Mouse (Mus musculus): ENCODE measurements at regions not wholly inside any gene's neighbourhood (a gene's known extent, or its start where the extent isn't known, plus 50 kb on each side); places are given as distances from the start of the nearest gene placed in this dataset.

DNA sequence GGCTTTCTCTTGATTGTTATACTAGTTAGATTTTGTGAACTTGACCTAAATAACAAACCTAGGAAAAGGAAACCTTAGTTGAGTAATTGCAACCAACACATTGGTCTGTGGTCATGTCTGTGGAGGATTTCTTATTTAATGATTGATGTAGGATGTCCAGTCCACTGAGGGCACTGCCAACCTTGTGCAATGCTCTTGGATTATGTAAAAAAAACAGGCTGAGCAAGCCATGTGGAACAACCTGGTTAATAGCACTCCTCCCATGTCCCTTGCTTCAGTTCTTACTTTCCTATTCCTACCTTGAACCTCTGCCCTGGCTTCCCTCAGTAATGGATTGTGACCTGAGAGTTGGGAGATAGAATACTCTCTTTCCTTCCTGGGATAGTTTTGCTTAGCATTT, 312.0 kb upstream of the Pappa start:
- no peak overlapping the region for H3K9ac ChIP-seq (ENCODE audit: low read depth, low read length)
- H3K4me2 ChIP-seq, result no peak overlapping the region
- no peak for DNase-seq (ENCODE audit: low spot score)
- H3K4me3 ChIP-seq (ENCODE audit: low read depth, low read length), result no peak overlapping the region
- H3K9me3 ChIP-seq (ENCODE audit: control insufficient read depth, low read length), result no peaks in the 10 kb centered on the region
- no peak for ATAC-seq (replicated peaks; ENCODE audit: low FRiP score)
- H3K4me1 ChIP-seq (replicated peaks; ENCODE audit: control insufficient read depth, insufficient read depth, low read length), result no peaks in the 10 kb centered on the region
- H3K27me3 ChIP-seq (replicated peaks; ENCODE audit: control insufficient read depth, insufficient read depth, low read length), result no peaks in the 10 kb centered on the region
- no peak overlapping the region for H3K27ac ChIP-seq (ENCODE audit: low read depth, low read length)
- H3K36me3 ChIP-seq (ENCODE audit: control insufficient read depth, insufficient read depth, low read length), result no peaks in the 10 kb centered on the region

GRCm38 (mm10) chr4:64812812-64813211, 311.2 kb upstream of the Pappa start:
- Histone ChIP-seq H3K4me2 (no peak overlapping the region), H3K27ac (ENCODE audit: low read depth, low read length) (no peak overlapping the region), H3K9me3 (ENCODE audit: control insufficient read depth, low read length) (no peaks in the 10 kb centered on the region), H3K27me3 (replicated peaks; ENCODE audit: control insufficient read depth, insufficient read depth, low read length) (no peaks in the 10 kb centered on the region), H3K9ac (ENCODE audit: low read depth, low read length) (no peak overlapping the region), H3K4me3 (ENCODE audit: low read depth, low read length) (no peak overlapping the region), H3K4me1 (replicated peaks; ENCODE audit: control insufficient read depth, insufficient read depth, low read length) (no peaks in the 10 kb centered on the region), H3K36me3 (ENCODE audit: control insufficient read depth, insufficient read depth, low read length) (no peaks in the 10 kb centered on the region)
- ATAC-seq (replicated peaks; ENCODE audit: low FRiP score) (no peak), DNase-seq (ENCODE audit: low spot score) (no peak)
- WGBS, result 77% methylated on average over 4 of the region's 4 CpGs

- Histone ChIP-seq H3K27me3 (replicated peaks; ENCODE audit: control insufficient read depth, insufficient read depth, low read length) (no peaks in the 10 kb centered on the region), H3K4me1 (replicated peaks; ENCODE audit: control insufficient read depth, insufficient read depth, low read length) (no peaks in the 10 kb centered on the region), H3K9ac (ENCODE audit: low read depth, low read length) (no peak overlapping the region), H3K27ac (ENCODE audit: low read depth, low read length) (no peak overlapping the region), H3K4me3 (ENCODE audit: low read depth, low read length) (no peak overlapping the region), H3K4me2 (no peak overlapping the region), H3K9me3 (ENCODE audit: control insufficient read depth, low read length) (no peaks in the 10 kb centered on the region), H3K36me3 (ENCODE audit: control insufficient read depth, insufficient read depth, low read length) (no peaks in the 10 kb centered on the region)
- 40% methylated on average over 2 of the region's 2 CpGs for WGBS
- DNase-seq (ENCODE audit: low spot score), result no peak
- ATAC-seq (replicated peaks; ENCODE audit: low FRiP score), result no peak
These were observed 291.1 kb upstream of the Pappa start for GRCm38 (mm10) chr4:64832882-64833281.

- ATAC-seq (replicated peaks; ENCODE audit: low FRiP score) (no peak), DNase-seq (ENCODE audit: low spot score) (no peak)
- Histone ChIP-seq H3K27ac (ENCODE audit: low read depth, low read length) (no peak overlapping the region), H3K4me1 (replicated peaks; ENCODE audit: control insufficient read depth, insufficient read depth, low read length) (no peaks in the 10 kb centered on the region), H3K4me2 (no peak overlapping the region), H3K9ac (ENCODE audit: low read depth, low read length) (no peak overlapping the region), H3K27me3 (replicated peaks; ENCODE audit: control insufficient read depth, insufficient read depth, low read length) (no peaks in the 10 kb centered on the region), H3K4me3 (ENCODE audit: low read depth, low read length) (no peak overlapping the region), H3K9me3 (ENCODE audit: control insufficient read depth, low read length) (no peaks in the 10 kb centered on the region), H3K36me3 (ENCODE audit: control insufficient read depth, insufficient read depth, low read length) (no peaks in the 10 kb centered on the region)
- WGBS, result 52% methylated on average over 2 of the region's 2 CpGs
These were observed 249.5 kb upstream of the Pappa start for GRCm38 (mm10) chr4:64874521-64874920.

- Histone ChIP-seq H3K4me2 (no peak overlapping the region), H3K27me3 (replicated peaks; ENCODE audit: control insufficient read depth, insufficient read depth, low read length) (no peaks in the 10 kb centered on the region), H3K9me3 (ENCODE audit: control insufficient read depth, low read length) (no peaks in the 10 kb centered on the region), H3K4me1 (replicated peaks; ENCODE audit: control insufficient read depth, insufficient read depth, low read length) (no peaks in the 10 kb centered on the region), H3K9ac (ENCODE audit: low read depth, low read length) (no peak overlapping the region), H3K36me3 (ENCODE audit: control insufficient read depth, insufficient read depth, low read length) (no peaks in the 10 kb centered on the region), H3K27ac (ENCODE audit: low read depth, low read length) (no peak overlapping the region), H3K4me3 (ENCODE audit: low read depth, low read length) (no peak overlapping the region)
- no peak for ATAC-seq (replicated peaks; ENCODE audit: low FRiP score)
- DNase-seq (ENCODE audit: low spot score), result no peak
- WGBS, result 95% methylated on average over 1 of the region's 1 CpGs
These were observed 247.1 kb upstream of the Pappa start for GRCm38 (mm10) chr4:64876924-64877323.

- Histone ChIP-seq H3K36me3 (ENCODE audit: control insufficient read depth, insufficient read depth, low read length) (no peaks in the 10 kb centered on the region), H3K27ac (ENCODE audit: low read depth, low read length) (no peak overlapping the region), H3K4me1 (replicated peaks; ENCODE audit: control insufficient read depth, insufficient read depth, low read length) (no peaks in the 10 kb centered on the region), H3K4me2 (no peak overlapping the region), H3K9ac (ENCODE audit: low read depth, low read length) (no peak overlapping the region), H3K4me3 (ENCODE audit: low read depth, low read length) (no peak overlapping the region), H3K27me3 (replicated peaks; ENCODE audit: control insufficient read depth, insufficient read depth, low read length) (no peaks in the 10 kb centered on the region), H3K9me3 (ENCODE audit: control insufficient read depth, low read length) (no peaks in the 10 kb centered on the region)
- WGBS, result 81% methylated on average over 3 of the region's 3 CpGs
- ATAC-seq (replicated peaks; ENCODE audit: low FRiP score) (no peak), DNase-seq (ENCODE audit: low spot score) (no peak)
These were observed 226.0 kb upstream of the Pappa start for GRCm38 (mm10) chr4:64897935-64898334.

DNA sequence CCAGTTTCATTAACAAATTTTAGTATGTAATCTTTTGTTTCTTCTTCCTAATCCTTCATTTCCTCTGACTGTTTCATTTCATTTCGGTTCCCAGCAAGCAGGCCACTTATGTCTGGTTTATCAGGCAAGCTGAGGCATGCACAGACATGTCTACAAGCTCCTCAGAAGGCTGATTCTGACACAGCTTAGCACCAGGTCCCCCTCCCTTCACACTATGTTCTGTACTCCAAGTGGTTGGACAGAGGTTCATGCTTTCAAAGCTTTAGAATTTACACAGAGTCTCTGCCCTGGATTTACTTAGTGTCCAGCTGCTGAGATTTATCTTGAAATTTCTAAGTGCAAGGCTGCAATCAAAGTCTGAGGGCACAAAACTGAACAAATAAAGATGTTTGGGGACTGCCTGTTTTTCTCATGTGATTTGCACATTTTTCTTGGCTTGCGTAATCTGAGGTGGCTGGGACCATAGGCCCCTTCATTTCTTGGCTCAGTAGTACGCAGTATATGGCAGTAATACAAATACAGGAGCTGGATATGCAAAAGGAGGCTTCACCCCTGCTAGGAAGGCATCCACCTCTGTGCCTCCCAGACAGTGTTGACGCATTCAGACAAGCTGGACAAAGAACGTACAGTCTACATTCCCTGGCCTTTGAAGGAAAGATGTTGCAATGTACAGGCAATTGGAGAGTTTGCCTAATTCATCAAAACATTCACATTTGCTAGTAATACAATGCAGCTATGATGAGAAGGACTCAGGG, 222.7 kb upstream of the Pappa start:
- ATAC-seq (replicated peaks; ENCODE audit: low FRiP score) (no peak), DNase-seq (ENCODE audit: low spot score) (no peak)
- Histone ChIP-seq H3K27me3 (replicated peaks; ENCODE audit: control insufficient read depth, insufficient read depth, low read length) (no peaks in the 10 kb centered on the region), H3K4me1 (replicated peaks; ENCODE audit: control insufficient read depth, insufficient read depth, low read length) (no peaks in the 10 kb centered on the region), H3K4me3 (ENCODE audit: low read depth, low read length) (no peak overlapping the region), H3K4me2 (no peak overlapping the region), H3K27ac (ENCODE audit: low read depth, low read length) (no peak overlapping the region), H3K9me3 (ENCODE audit: control insufficient read depth, low read length) (no peaks in the 10 kb centered on the region), H3K36me3 (ENCODE audit: control insufficient read depth, insufficient read depth, low read length) (no peaks in the 10 kb centered on the region), H3K9ac (ENCODE audit: low read depth, low read length) (no peak overlapping the region)
- WGBS, result 60% methylated on average over 5 of the region's 5 CpGs

- no peak for DNase-seq (ENCODE audit: low spot score)
- H3K36me3 ChIP-seq (ENCODE audit: control insufficient read depth, insufficient read depth, low read length), result no peaks in the 10 kb centered on the region
- H3K4me1 ChIP-seq (replicated peaks; ENCODE audit: control insufficient read depth, insufficient read depth, low read length), result no peaks in the 10 kb centered on the region
- no peak overlapping the region for H3K27ac ChIP-seq (ENCODE audit: low read depth, low read length)
- H3K4me3 ChIP-seq (ENCODE audit: low read depth, low read length), result no peak overlapping the region
- H3K27me3 ChIP-seq (replicated peaks; ENCODE audit: control insufficient read depth, insufficient read depth, low read length), result no peaks in the 10 kb centered on the region
- no peak overlapping the region for H3K4me2 ChIP-seq
- no peaks in the 10 kb centered on the region for H3K9me3 ChIP-seq (ENCODE audit: control insufficient read depth, low read length)
- ATAC-seq (replicated peaks; ENCODE audit: low FRiP score), result no peak
- no peak overlapping the region for H3K9ac ChIP-seq (ENCODE audit: low read depth, low read length)
These were observed 200.2 kb upstream of the Pappa start for GRCm38 (mm10) chr4:64923751-64924150.

GRCm38 (mm10) chr4:64928553-64928952, 195.4 kb upstream of the Pappa start:
- 49% methylated on average over 2 of the region's 2 CpGs for WGBS
- Histone ChIP-seq H3K4me2 (no peak overlapping the region), H3K27me3 (replicated peaks; ENCODE audit: control insufficient read depth, insufficient read depth, low read length) (no peaks in the 10 kb centered on the region), H3K36me3 (ENCODE audit: control insufficient read depth, insufficient read depth, low read length) (no peaks in the 10 kb centered on the region), H3K27ac (ENCODE audit: low read depth, low read length) (no peak overlapping the region), H3K9ac (ENCODE audit: low read depth, low read length) (no peak overlapping the region), H3K4me1 (replicated peaks; ENCODE audit: control insufficient read depth, insufficient read depth, low read length) (no peaks in the 10 kb centered on the region), H3K9me3 (ENCODE audit: control insufficient read depth, low read length) (no peaks in the 10 kb centered on the region), H3K4me3 (ENCODE audit: low read depth, low read length) (no peak overlapping the region)
- ATAC-seq (replicated peaks; ENCODE audit: low FRiP score) (no peak), DNase-seq (ENCODE audit: low spot score) (no peak)

Measured in liver, embryonic 11.5 days (tissue).